Mouse (Mus musculus) embryonic facial prominence, embryonic 13.5 days (tissue): ENCODE measurements around the gene Ldlr. TPM values are rescaled to one million over a fixed set of nuclear protein-coding genes. Genes with fewer than 3 reads are reported as not detected.

Experiments used
- ATAC-seq: fragments of 200-750 bp; cut with Nextera tagmentation; 2 replicates; pipeline ENCODE4 v1.8.0; 2017; ENCODE audit warnings: low read depth; ENCODE audit not compliant: insufficient number of reproducible peaks, insufficient read depth, low FRiP score, low TSS enrichment
- H3K27ac ChIP-seq: fragments of 300-500 bp; sonication (generic); 2 replicates; pipeline ENCODE4 v1.5.1; 2015; ENCODE audit warnings: moderate library complexity, mild to moderate bottlenecking, inconsistent platforms
- H3K27me3 ChIP-seq: fragments of 300-500 bp; sonication (generic); 2 replicates; pipeline ENCODE4 v1.6.1; 2015; ENCODE audit warnings: mild to moderate bottlenecking, inconsistent platforms
- H3K36me3 ChIP-seq: fragments of 300-500 bp; sonication (generic); 2 replicates; pipeline ENCODE4 v1.6.1; 2015; ENCODE audit warnings: mild to moderate bottlenecking, inconsistent platforms
- H3K4me1 ChIP-seq: fragments of 300-500 bp; sonication (generic); 2 replicates; pipeline ENCODE4 v1.6.1; 2015; ENCODE audit warnings: inconsistent platforms
- H3K4me2 ChIP-seq: fragments of 300-500 bp; sonication (generic); 2 replicates; pipeline ENCODE4 v1.6.1; 2015; ENCODE audit warnings: moderate library complexity, mild to moderate bottlenecking, inconsistent platforms
- H3K4me3 ChIP-seq: fragments of 300-500 bp; sonication (generic); 2 replicates; pipeline ENCODE4 v1.5.1; 2015; ENCODE audit warnings: mild to moderate bottlenecking, inconsistent platforms
- H3K9ac ChIP-seq: fragments of 300-500 bp; sonication (generic); 2 replicates; pipeline ENCODE4 v1.6.1; 2015; ENCODE audit warnings: mild to moderate bottlenecking, inconsistent platforms
- H3K9me3 ChIP-seq: fragments of 300-500 bp; sonication (generic); 2 replicates; pipeline ENCODE4 v1.6.1; 2016; ENCODE audit warnings: inconsistent platforms
- WGBS: fragments of 180-500 bp; shearing (Covaris S2); methylation state at CpG from one replicate; pipeline ENCODE4 v1.1.7; 2015; ENCODE audit warnings: mixed read lengths; 5-methylcytosine and 5-hydroxymethylcytosine counted together
- polyA plus RNA-seq: library from polyadenylated mRNA; unstranded; fragments of >200 nt; fragmentation: Nextera tagmentation; extraction: Ambion mirVana; gene quantifications from 2 replicates; pipeline ENCODE4 v1.2.1, GENCODE M21; 2015

The Ldlr gene
- polyA plus RNA-seq, 1 experiment from 2014 or later = 37.3 TPM

- Histone ChIP-seq H3K4me2 (peak overlapping the region; percentile 75), H3K4me3 (peak overlapping the region; percentile 83), H3K27ac (peak overlapping the region; percentile 95), H3K36me3 (peaks cover 54% of the 10 kb centered on the region), H3K9me3 (no peaks in the 10 kb centered on the region), H3K27me3 (no peaks in the 10 kb centered on the region), H3K9ac (peak overlapping the region; percentile 90), H3K4me1 (peaks cover 51% of the 10 kb centered on the region)
- ATAC-seq = no peak
- 64% methylated on average over 5 of the region's 5 CpGs for WGBS
These were observed 72.3 kb downstream of the Ldlr start for GRCm38 (mm10) chr9:21795579-21795978.

- H3K27ac ChIP-seq = peak overlapping the region; percentile 95
- H3K9me3 ChIP-seq = no peaks in the 10 kb centered on the region
- no peaks in the 10 kb centered on the region for H3K27me3 ChIP-seq
- H3K4me1 ChIP-seq = peaks cover 51% of the 10 kb centered on the region
- peaks cover 54% of the 10 kb centered on the region for H3K36me3 ChIP-seq
- peak overlapping the region; percentile 90 for H3K9ac ChIP-seq
- ATAC-seq = no peak
- WGBS = 27% methylated on average over 3 of the region's 3 CpGs
- H3K4me3 ChIP-seq = peak overlapping the region; percentile 83
- H3K4me2 ChIP-seq = peak overlapping the region; percentile 75
These were observed 73.0 kb downstream of the Ldlr start for GRCm38 (mm10) chr9:21796259-21796658.

GRCm38 (mm10) chr9:21796919-21797318 lies 73.6 kb downstream of the Ldlr start:
- Histone ChIP-seq H3K4me1 (peaks cover 45% of the 10 kb centered on the region), H3K27me3 (no peaks in the 10 kb centered on the region), H3K27ac (peak overlapping the region; percentile 95), H3K36me3 (peaks cover 53% of the 10 kb centered on the region), H3K9me3 (no peaks in the 10 kb centered on the region), H3K4me2 (peak overlapping the region; percentile 75), H3K4me3 (peak overlapping the region; percentile 83), H3K9ac (peak overlapping the region; percentile 90)
- ATAC-seq = no peak
- 54% methylated on average over 3 of the region's 3 CpGs for WGBS

- H3K4me1 ChIP-seq = peaks cover 34% of the 10 kb centered on the region
- under 1% methylated on average over 26 of the region's 26 CpGs for WGBS
- peak overlapping the region; percentile 90 for H3K9ac ChIP-seq
- peak overlapping the region; percentile 83 for H3K4me3 ChIP-seq
- H3K9me3 ChIP-seq = no peaks in the 10 kb centered on the region
- H3K27ac ChIP-seq = peak overlapping the region; percentile 95
- peak overlapping the region; percentile 75 for H3K4me2 ChIP-seq
- H3K27me3 ChIP-seq = no peaks in the 10 kb centered on the region
- peaks cover 44% of the 10 kb centered on the region for H3K36me3 ChIP-seq
- peak; percentile 34 for ATAC-seq
These were observed 74.7 kb downstream of the Ldlr start for GRCm38 (mm10) chr9:21797921-21798344.

- Histone ChIP-seq H3K9ac (peak within 1 kb of the TSS; percentile 90), H3K4me1 (peaks cover 30% of the 10 kb centered on the region), H3K9me3 (no peaks in the 10 kb centered on the region), H3K4me2 (peak within 1 kb of the TSS; percentile 75), H3K27me3 (no peaks in the 10 kb centered on the region), H3K36me3 (peaks cover 38% of the 10 kb centered on the region), H3K4me3 (peak within 1 kb of the TSS; percentile 83), H3K27ac (peak within 1 kb of the TSS; percentile 95)
- WGBS = under 1% methylated on average over 52 of the region's 52 CpGs
- ATAC-seq = peak; percentile 74
These were observed 75.2 kb downstream of the Ldlr start, which contains the start of gene Kank2 for GRCm38 (mm10) chr9:21798345-21799009. Gene Kank2, minus strand, starts transcription at chr9:21798744.

GRCm38 (mm10) chr9:21799010-21799350 lies 75.7 kb downstream of the Ldlr start:
- Histone ChIP-seq H3K36me3 (peaks cover 33% of the 10 kb centered on the region), H3K4me1 (peaks cover 33% of the 10 kb centered on the region), H3K9me3 (no peaks in the 10 kb centered on the region), H3K4me2 (peak overlapping the region; percentile 75), H3K27ac (peak overlapping the region; percentile 95), H3K9ac (peak overlapping the region; percentile 90; the same call in 1 of the 2 replicates), H3K4me3 (peak overlapping the region; percentile 83), H3K27me3 (no peaks in the 10 kb centered on the region)
- 53% methylated on average over 3 of the region's 3 CpGs for WGBS
- no peak for ATAC-seq

Other genes starting within 250 kb of the Ldlr start
- 112 and 123 TPM in 2 replicates for gene Tmed1, start 213.2 kb upstream of the Ldlr start, polyA plus RNA-seq
- 6.2 and 7.3 TPM in 2 replicates for gene AB124611, start 197.3 kb upstream of the Ldlr start, polyA plus RNA-seq
- gene Carm1, start 176.6 kb upstream of the Ldlr start, polyA plus RNA-seq = 46.2 and 47.1 TPM in 2 replicates
- 30.4 and 32.1 TPM in 2 replicates for gene Timm29, start 130.8 kb upstream of the Ldlr start, polyA plus RNA-seq
- 23.8 and 27.8 TPM in 2 replicates for gene Yipf2, start 130.7 kb upstream of the Ldlr start, polyA plus RNA-seq
- gene Smarca4, start 107.3 kb upstream of the Ldlr start, polyA plus RNA-seq = 94.4 and 102 TPM in 2 replicates
- gene Spc24, start 36.8 kb downstream of the Ldlr start, polyA plus RNA-seq = 105 and 111 TPM in 2 replicates
- 20.8 and 22.6 TPM in 2 replicates for gene Kank2, start 75.3 kb downstream of the Ldlr start, polyA plus RNA-seq
- gene Angptl8, start 112.0 kb downstream of the Ldlr start, polyA plus RNA-seq = 0.74 and 1.1 TPM in 2 replicates
- gene Dock6, start 129.2 kb downstream of the Ldlr start, polyA plus RNA-seq = 27.4 and 29.2 TPM in 2 replicates
- gene Rab3d, start 194.7 kb downstream of the Ldlr start, polyA plus RNA-seq = 16.6 and 18.2 TPM in 2 replicates
- 4.1 and 4.3 TPM in 2 replicates for gene Ccdc159, start 204.0 kb downstream of the Ldlr start, polyA plus RNA-seq
- gene Tmem205, start 204.1 kb downstream of the Ldlr start, polyA plus RNA-seq = 44.5 and 46.7 TPM in 2 replicates
- 12.7 and 14.5 TPM in 2 replicates for gene Plppr2, start 213.6 kb downstream of the Ldlr start, polyA plus RNA-seq
- gene Swsap1, start 232.3 kb downstream of the Ldlr start, polyA plus RNA-seq = 5.2 and 7.3 TPM in 2 replicates
- 8.5 and 9.3 TPM in 2 replicates for gene Epor, start 240.0 kb downstream of the Ldlr start, polyA plus RNA-seq